Mouse (Mus musculus) erythroblast, embryonic 14.5 days (primary cell): ENCODE data around the gene Jam2.

Source experiments
- GATA1 ChIP-seq: IDR thresholded peaks from 2 replicates; pipeline ENCODE4 v1.6.1; 2012; ENCODE audit warnings: low read length, inconsistent platforms, mixed read lengths
- TAL1 ChIP-seq: IDR thresholded peaks from 3 replicates; pipeline ENCODE4 v1.6.1; 2012; ENCODE audit warnings: low read length, inconsistent platforms, mixed read lengths

DNA sequence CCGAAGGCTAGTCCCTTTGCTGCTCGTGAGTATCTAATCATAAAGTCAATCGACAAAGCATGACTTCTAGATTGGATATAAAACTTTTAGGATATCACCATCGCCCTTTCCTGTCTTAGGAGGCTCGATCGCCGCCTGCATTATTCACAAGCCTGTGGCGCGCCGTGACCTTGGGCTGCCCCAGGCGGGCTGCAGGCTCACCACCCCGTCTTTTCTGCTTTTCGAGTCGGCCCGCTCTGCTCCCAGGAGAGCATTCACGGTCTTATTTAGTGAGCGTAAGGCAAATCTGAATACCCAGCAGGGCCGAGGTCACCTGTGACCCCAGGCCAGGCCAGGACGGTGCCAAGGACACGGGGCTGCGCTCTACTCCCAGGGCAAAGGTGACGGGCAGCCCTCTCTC, 60.4 kb downstream of the Jam2 start:
- TF ChIP-seq TAL1 (no peak), GATA1 (no peak)
